Mouse (Mus musculus): ENCODE results near the gene Stfa2. TPM values are rescaled to one million over a fixed set of nuclear protein-coding genes. Genes with fewer than 3 reads are reported as not detected.
"Not testable (repeated sequence)": the region's sequence is repeated elsewhere in the genome, so short reads cannot be mapped to it uniquely, and the experiment has no call there.

The Stfa2 gene
- not detected for total RNA-seq (2021)
- not detected in 2 replicates for polyA plus RNA-seq (2012; rRNA removed)
- long read RNA-seq = 0 reads

DNA sequence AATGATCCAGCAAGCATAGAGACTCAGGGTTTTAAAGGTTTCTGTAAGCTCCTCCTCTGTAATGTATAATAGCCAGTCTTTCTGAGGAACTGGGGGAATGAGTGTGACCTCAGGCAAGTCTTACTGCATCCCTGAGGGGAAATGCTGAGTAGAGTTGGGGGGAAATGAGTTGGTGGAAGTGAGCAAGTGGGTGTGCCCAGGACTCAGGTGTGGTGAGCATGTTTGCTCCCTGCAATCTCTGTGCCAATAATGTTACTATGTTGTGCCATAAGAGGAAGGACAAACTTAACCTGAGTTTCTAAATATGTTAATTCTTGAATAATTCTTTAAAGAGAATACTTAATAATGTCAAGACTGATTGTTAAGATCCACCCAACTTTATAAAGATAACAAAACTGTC, at the start of gene Stfa2:
Stfa2 (minus strand) TSS at position 101 of the 400 bp plus-strand sequence.
- DNase-seq = no peak

DNA sequence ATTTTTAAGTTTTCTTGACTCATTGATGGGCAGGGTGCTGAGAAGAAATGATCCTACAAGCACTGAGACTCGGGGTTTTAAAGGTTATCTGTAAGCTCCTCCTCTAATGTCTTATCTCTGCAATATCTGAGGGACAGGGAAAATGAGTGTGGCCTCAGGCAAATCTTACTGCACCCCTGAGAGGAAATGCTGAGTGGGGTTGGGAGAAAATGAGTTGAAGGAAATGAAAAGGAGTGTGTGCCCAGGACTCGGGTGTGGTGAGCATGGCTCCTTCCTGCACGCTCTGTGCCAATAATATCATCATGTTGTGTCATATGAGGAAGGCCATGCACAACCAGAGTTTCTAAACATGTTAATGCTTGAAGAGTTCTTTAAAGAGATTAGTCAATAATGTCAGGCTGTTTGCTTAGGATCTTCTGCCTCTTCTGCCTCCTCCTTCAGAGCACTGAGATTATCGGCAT, 47.1 kb upstream of the Stfa2 start, which contains the start of gene Stfa3:
Stfa3 (minus strand) TSS at position 51 of the 461 bp plus-strand sequence.
- DNase-seq = no peak

DNA sequence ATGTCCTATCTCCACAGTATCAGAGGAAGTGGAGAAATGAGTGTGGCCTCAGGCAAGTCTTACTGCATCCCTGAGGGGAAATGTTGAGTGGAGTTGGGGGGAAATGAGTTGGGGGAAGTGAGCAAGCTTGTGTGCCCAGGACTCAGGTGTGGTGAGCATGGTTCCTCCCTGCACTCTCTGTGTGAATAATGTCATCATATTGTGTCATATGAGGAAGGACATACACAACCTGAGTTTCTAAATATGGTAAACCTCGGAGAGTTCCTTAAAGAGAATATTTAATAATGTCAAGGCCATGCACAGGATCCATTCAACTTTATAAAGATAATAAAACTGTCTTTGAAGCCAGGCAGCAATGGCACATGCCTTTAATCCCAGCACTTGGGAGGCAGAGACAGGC, 12.7 kb upstream of the Stfa2 start:
- DNase-seq = not testable (repeated sequence)

DNA sequence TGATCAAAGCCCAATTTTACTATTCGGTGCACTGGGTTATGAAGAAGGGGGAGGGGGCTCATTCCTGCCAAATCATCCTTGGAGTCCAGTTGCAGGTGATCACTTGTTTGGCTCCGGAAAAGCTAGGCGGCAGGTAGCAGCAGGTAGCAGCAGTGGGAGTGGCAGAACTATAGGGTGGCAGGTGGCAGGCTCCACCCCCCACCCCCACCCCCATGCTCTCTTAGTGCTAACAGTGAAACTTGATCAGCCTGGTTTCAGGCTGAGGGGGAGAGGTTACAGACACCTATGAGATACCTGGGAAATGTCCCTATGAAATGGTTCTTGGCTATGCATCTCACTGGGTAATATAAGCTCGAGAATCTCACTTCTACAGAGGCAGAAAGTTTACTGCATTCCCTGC, 19.2 kb downstream of the Stfa2 start:
- no peak for DNase-seq

DNA sequence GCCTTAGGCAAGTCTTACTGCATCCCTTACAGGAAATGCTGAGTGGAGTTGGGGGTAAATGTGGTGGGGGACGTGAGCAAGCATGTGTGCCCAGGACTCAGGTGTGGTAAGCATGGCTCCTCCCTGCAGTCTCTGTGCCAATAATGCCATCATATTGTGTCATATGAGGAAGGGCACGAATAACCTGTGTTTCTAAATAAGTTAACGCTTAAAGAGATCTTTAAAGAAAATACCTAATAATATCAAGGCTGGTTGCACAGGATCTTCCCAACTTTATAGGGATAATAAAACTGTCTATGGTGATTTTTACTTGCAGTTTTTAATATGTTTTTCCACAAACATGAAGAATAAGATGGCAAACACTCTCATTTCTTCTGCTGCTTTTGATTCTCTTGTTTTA, 40.6 kb downstream of the Stfa2 start, which contains the start of gene BC100530:
BC100530 (minus strand) TSS at position 101 of the 400 bp plus-strand sequence.
- DNase-seq = not testable (repeated sequence)

Other genes with a start within 250 kb of the Stfa2 start
- not detected for gene Gm5483, start 224.2 kb downstream of the Stfa2 start, total RNA-seq (2021)
- gene Gm5483, start 224.2 kb downstream of the Stfa2 start, polyA plus RNA-seq (2012; rRNA removed) = not detected in 2 replicates
- not detected for gene Gm5416, start 198.1 kb downstream of the Stfa2 start, total RNA-seq (2021)
- gene Gm5416, start 198.1 kb downstream of the Stfa2 start, polyA plus RNA-seq (2012; rRNA removed) = not detected in 2 replicates
- 1 to 10 TPM in 1 of 2 experiments, not detected in 1; 3.5 TPM for gene 2010005H15Rik, start 187.0 kb downstream of the Stfa2 start, total RNA-seq (2021)
- gene 2010005H15Rik, start 187.0 kb downstream of the Stfa2 start, polyA plus RNA-seq (2012; rRNA removed) = not detected in 2 replicates
- not detected for gene Stfa1, start 131.5 kb downstream of the Stfa2 start, total RNA-seq (2021)
- gene Stfa1, start 131.5 kb downstream of the Stfa2 start, polyA plus RNA-seq (2012; rRNA removed) = not detected in 2 replicates
- gene BC117090, start 74.1 kb downstream of the Stfa2 start, total RNA-seq (2021) = not detected
- gene BC117090, start 74.1 kb downstream of the Stfa2 start, polyA plus RNA-seq (2012; rRNA removed) = not detected in 2 replicates
- gene BC100530, start 40.7 kb downstream of the Stfa2 start, total RNA-seq (2021) = not detected
- gene BC100530, start 40.7 kb downstream of the Stfa2 start, polyA plus RNA-seq (2012; rRNA removed) = not detected in 2 replicates
- not detected for gene Stfa3, start 46.9 kb upstream of the Stfa2 start, total RNA-seq (2021)
- gene Stfa3, start 46.9 kb upstream of the Stfa2 start, polyA plus RNA-seq (2012; rRNA removed) = not detected in 2 replicates
- gene Casr, start 153.7 kb upstream of the Stfa2 start, total RNA-seq (2021) = not detected
- gene Casr, start 153.7 kb upstream of the Stfa2 start, polyA plus RNA-seq (2012; rRNA removed) = not detected in 2 replicates